Mouse (Mus musculus): ENCODE data around the gene Sf3b5.

Sf3b5 gene

GRCm38 (mm10) chr10:13005043-13005442, at the start of gene Sf3b5:
Sf3b5 (plus strand) TSS chr10:13005343.
- no peak for DNase-seq (ENCODE audit: low read depth)

GRCm38 (mm10) chr10:12955831-12956230, 49.3 kb upstream of the Sf3b5 start:
- DNase-seq (ENCODE audit: low read depth): no peak

DNA sequence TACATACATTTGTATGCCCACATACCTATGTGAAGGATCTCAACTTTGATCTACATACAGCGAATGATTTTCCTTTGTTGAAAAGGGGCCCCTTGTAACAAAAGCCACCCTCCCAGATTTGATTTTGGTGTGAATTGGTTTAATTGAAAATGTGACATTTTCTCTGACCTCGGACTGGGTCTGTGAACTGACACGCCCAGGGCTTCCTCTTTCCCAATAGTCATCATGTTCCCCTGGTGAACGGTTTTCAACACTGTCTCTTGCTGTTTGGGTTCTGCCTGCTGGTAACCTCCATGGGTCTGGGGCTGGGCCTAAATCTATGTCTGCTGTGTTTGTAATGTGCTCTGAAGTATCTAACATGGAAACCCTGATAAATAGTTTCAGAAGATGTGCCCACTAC, 47.9 kb upstream of the Sf3b5 start:
- DNase-seq (ENCODE audit: low read depth): no peak

- DNase-seq (ENCODE audit: low read depth): peak; percentile 66
Measured at GRCm38 (mm10) chr10:12961546-12961945, 43.6 kb upstream of the Sf3b5 start.

DNA sequence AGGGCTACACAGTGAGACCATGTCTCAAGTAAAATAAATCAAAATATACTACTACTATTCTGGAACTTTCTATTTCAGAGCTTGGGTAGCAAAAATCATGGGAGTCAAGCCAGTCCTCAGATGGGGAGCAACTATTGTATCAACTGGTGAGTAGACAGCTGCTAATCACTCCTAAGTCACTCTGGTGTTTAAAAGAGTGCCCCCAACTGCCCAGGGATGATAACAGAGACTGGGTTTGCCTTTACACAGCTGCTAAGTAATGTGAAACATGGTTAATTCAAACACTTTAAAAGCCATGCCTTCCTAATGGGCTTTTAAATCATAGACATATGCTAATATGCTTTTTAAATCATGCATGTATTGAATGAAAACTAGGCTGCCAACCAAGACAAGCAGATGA, 42.9 kb upstream of the Sf3b5 start:
- peak; percentile 43 for DNase-seq (ENCODE audit: low read depth)

- peak; percentile 93 for DNase-seq (ENCODE audit: low read depth)
Measured at GRCm38 (mm10) chr10:12963362-12964147, 41.6 kb upstream of the Sf3b5 start.

DNA sequence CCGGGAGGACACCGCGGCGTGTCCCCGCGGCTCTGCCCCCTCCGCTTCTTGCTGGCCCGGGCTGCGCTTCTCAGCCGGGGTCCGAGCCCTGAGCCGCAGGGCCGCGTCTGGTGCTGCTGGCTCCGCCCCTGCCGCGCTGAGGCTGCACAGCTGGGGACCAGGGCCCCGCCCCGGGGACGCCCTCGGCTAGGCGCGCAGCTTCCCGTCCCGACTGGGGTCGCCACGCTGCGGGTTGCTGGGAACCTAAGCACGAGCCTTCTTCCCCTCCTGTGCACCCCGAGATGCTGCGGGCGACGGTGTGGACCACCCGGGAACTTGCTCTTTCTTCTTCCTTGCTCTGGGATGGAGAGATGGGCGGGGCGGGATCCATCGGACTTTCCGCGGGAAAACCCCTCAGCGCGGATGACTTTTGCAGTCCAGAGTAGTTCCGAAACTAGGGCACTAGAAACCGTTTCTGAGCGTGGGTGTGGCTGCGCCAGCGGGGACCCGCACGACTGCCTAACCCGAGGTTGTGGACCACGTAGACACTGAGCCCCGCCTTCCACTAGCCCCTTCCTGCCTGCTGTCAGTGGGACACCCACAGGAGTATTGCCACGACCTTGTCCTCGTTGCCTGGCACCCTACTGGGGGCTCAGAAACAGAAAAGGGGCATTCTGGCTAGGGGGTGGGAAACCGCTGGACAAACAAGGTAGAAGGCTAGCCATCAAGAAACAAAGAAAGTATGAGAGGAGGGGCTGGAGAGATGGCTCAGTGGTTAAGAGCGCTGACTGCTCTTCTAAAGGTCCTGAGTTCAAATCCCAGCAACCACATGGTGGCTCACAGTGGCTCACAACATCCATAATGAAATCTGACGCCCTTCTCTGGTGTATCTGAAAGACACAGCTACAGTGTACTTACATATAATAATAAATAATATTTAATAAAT, 40.7 kb upstream of the Sf3b5 start, which contains the start of gene Stx11:
Gene Stx11, minus strand, starts transcription at position 148 of the 925 bp plus-strand sequence.
- DNase-seq (ENCODE audit: low read depth): peak; percentile 92

DNA sequence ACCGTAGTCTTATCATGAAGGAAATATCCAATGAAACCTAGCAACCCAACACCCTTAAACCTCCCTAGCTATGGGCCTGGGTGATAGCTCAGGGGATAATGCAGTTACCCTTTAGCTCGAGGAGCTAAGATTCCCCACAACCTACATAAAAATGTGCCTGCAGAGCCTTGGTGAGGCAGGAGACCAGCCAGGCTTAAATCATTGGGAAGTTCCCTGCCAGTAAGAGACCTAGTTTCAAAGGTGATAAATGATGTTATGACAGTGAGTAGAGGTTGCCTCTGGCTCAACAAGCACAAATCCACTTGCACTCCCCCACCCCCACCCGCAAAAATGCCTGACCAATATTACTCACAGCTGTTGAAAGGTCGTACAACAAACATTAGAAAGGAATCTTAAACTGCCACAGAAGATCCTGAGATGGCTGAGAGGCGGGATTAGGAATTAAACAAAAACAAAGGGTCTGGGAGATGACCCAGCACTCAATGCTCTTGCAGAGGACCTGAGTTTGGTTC, 39.4 kb upstream of the Sf3b5 start:
- DNase-seq (ENCODE audit: low read depth): peak; percentile 50

- peak; percentile 76 for DNase-seq (ENCODE audit: low read depth)
Measured at GRCm38 (mm10) chr10:12974572-12974971, 30.6 kb upstream of the Sf3b5 start.

DNA sequence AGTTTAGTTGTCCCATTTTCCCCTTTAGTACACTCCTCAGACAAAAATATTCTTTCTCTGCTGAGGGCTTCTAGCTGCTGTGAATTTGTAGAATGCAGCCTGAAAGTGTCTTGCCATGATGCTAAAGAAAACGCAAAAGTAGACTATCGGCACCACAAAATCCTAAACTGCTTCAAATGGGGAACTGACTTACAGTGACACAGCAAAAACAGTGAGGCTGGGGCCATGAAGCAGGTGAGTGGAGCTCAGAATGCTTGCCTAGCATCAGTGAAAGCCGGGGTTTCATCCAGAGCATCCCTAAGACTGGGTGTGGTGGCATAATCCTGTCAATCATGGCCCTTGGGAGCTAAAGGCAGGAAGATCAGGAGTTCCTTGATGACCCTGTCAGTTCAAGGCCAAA, 29.7 kb upstream of the Sf3b5 start:
- no peak for DNase-seq (ENCODE audit: low read depth)

DNA sequence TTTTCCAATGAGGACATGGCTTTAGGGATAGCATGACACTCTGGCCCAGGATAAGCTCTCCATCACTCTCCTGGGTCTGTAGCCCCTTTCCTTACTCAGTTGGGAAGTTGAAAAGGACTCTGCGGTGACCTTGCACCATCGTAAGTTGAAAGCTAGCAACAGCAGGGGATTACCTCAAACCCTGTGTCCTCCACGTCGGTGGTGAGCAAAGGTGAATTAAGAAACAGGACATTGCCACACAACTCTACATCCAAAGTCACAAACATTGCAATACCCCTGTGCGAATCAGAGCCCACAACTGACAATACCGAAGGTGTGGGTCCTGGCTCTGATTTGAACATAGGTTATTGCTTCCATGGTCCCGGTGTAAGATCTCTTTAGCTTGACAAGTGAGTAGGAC, 29.2 kb upstream of the Sf3b5 start:
- DNase-seq (ENCODE audit: low read depth): no peak

DNA sequence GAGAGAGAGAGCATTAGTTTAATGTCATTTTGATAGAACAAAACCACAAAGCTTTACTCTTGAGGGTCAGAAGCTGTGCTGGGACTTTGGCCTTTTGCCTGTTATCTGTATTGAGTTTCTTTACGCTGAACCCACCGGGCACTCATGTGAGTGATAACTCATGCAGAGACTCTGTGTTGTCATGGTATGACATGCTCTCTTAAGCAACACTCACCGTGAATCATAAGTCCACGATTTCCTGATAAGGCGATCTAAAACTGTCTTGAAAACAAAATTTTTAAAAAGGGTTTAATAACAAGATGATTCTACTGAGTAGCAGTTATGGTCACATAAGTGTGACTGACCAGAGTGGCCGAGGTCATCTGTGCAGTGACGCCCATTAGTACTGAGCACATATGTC, 28.6 kb upstream of the Sf3b5 start:
- DNase-seq (ENCODE audit: low read depth): peak; percentile 59

- DNase-seq (ENCODE audit: low read depth): peak; percentile 80
Measured at GRCm38 (mm10) chr10:12977787-12978212, 27.3 kb upstream of the Sf3b5 start.

DNA sequence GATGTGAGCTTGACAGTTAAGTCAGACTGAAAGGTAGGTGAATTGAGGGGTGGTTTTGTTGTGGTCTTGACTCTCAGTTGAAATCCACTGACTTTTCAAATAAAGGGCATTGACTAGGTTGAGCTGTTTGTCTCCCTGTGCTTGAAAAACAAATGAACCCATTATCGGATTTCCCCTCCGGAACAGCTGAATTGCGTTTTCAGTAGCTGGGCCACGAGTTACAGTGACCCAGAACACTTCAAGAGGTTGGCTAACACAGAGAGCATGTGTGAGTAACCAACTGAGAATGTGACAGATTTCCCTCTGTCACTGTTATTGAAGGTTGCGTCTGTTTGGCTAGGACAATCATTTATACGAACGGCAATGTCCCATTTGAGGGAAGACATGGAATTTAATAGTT, 24.1 kb upstream of the Sf3b5 start:
- peak; percentile 79 for DNase-seq (ENCODE audit: low read depth)

- DNase-seq (ENCODE audit: low read depth): no peak
Measured at GRCm38 (mm10) chr10:12983516-12983915, 21.6 kb upstream of the Sf3b5 start.

DNA sequence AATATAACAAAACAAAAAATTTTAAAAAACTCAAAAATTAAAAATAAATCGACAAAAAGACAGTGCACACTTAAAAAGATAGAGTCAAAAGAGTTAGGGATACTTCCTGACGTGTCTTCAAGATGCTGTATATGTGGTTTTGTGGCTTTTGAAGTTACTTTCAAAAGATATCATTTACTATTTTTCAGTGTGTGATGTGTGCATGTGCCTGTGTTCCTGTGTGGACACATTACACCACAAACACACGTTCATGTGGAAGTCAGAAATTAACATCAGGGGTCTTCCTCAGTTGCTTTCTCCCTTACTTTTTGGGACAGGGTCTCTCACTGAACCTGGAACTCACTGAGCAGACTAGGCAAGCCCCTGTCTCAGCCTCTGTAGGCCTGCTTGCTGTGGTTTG, 20.1 kb upstream of the Sf3b5 start:
- peak; percentile 62 for DNase-seq (ENCODE audit: low read depth)

GRCm38 (mm10) chr10:12986485-12986884, 18.7 kb upstream of the Sf3b5 start:
- DNase-seq (ENCODE audit: low read depth): no peak

GRCm38 (mm10) chr10:12986943-12987342, 18.2 kb upstream of the Sf3b5 start:
- no peak for DNase-seq (ENCODE audit: low read depth)

- no peak for DNase-seq (ENCODE audit: low read depth)
Measured at GRCm38 (mm10) chr10:12991953-12992352, 13.2 kb upstream of the Sf3b5 start.

DNA sequence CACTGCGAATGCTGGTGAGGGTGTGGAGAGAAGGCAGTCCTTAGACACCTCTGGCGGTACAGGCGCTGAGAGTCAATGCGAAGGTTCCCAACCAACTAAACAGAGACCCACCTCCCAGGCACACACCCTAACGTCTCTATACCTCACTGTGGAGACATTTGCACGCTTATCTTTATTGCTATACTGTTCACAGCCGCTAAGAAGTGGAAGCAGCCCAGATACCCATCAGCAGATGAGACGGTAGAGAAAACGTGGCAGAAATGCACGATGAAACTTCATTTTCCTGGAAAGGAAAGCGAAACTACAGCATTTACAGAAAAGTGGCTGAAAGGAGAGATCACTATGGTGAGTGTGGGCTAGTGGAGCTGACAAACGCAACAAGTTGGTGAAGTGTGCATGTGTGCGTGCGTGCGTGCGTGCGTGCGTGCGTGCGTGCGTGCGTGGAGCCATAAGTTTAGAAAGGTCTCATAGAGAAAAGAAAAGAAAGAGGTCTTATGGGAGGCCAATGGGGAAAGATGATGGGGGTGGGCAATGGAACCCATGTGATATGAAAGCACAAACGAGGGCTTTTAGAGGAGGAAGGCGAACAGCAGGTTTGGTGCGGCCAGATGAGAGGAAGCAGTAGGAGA, 11.6 kb upstream of the Sf3b5 start:
- peak; percentile 71 for DNase-seq (ENCODE audit: low read depth)

DNA sequence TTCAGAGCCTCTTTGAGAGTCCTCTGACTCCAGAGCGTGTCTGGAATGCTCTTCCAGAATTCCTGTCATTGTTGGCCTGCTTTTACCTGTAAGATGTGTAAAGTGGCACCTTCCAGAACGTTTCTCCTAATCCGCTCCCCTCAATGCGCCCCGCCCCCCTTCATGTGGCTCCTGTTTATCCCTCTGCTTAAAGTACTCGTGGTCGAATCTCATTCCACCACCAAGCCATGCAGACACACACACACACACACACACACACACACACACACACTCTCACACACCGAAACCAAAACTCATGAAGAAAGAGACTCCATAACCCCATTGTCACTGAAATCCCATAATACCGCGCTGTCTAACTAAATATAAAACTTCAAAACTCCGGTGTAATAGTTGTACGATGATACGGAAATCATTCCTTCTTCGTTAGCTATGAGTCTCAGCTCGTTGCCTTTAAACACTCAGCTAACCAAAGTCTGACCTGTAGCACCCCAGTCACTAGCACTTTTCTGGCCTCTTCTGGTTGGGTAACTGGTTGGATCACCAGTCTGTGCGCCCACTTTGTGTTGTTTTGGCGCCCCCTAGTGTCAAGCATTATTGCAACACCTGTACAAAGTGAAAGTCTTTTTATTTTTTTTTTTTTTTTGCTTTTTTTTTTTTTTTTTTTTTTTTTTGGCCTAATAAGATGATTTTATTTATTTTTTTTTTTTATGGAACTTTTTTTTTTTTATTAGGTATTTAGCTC, 8.2 kb upstream of the Sf3b5 start:
- peak; percentile 95 for DNase-seq (ENCODE audit: low read depth)
